Mouse (Mus musculus): ENCODE measurements at regions not wholly inside any gene's neighbourhood (a gene's known extent, or its start where the extent isn't known, plus 50 kb on each side); places are given as distances from the start of the nearest gene placed in this dataset.

DNA sequence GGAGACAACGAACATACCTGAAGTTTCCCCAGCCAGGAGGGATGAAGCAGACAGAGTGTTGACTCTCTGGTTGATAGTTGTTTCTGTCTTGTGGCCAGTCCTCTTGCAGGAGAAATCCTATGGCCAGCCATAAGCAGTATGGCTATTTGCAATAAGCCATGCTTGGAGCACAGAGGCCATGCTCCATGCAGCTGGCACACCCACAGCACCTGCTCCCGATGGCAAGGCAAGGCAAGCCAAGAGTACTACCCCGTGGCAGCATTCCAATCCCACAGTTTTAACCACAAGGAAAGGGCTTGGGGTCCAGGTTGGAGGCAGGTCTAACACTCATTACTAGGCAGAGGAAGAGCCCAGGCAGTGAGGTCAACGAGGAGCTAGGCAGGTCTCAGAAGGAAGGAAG is 181.5 kb downstream of the Bcor start:
- peaks cover 2% of the 10 kb centered on the region; the same call in 1 of the 2 replicates for H3K4me1 ChIP-seq (ENCODE audit: control insufficient read depth, insufficient read depth, insufficient read length, low read length)
- no peaks in the 10 kb centered on the region for H3K36me3 ChIP-seq (ENCODE audit: control insufficient read depth, insufficient read depth, low read length)
- H3K4me3 ChIP-seq (ENCODE audit: low read depth, low read length) = no peak overlapping the region
- H3K27ac ChIP-seq (ENCODE audit: insufficient read depth, low read depth, low read length) = no peak overlapping the region
- no peaks in the 10 kb centered on the region for H3K27me3 ChIP-seq (ENCODE audit: control insufficient read depth, insufficient read depth, low read length)
- TF ChIP-seq POLR2A (IDR thresholded peaks at IDR 0.05; ENCODE audit: low read depth, low read length) = no peak
- no peak for TF ChIP-seq CTCF (IDR thresholded peaks at IDR 0.05; ENCODE audit: extremely low read depth, insufficient read length, insufficient replicate concordance, low read depth, low read length)
- WGBS = 43% methylated on average over 4 of the region's 4 CpGs

DNA sequence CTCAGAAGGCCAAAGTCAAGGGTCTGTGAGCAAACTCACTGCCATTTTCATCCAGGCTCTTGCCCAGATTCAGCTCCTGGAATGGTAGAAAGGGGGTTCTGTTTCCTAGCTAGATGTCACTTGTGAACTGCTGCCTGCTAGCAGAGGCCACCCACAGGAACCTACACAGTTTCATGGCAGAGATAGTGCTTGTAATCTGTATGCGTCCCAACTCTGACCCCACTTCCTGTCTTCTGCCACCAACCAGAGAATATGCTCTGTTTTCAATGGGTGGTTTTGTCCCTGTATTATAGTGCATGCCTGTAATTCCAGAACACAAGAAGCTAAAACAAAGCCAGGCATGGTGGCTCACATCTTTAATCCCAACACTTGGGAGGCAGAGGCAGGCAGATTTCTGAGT is 176.9 kb downstream of the Bcor start:
- Histone ChIP-seq H3K27ac (ENCODE audit: insufficient read depth, low read depth, low read length) (no peak overlapping the region), H3K4me3 (ENCODE audit: low read depth, low read length) (no peak overlapping the region), H3K4me1 (ENCODE audit: control insufficient read depth, insufficient read depth, insufficient read length, low read length) (peaks cover 2% of the 10 kb centered on the region; the same call in 1 of the 2 replicates), H3K27me3 (ENCODE audit: control insufficient read depth, insufficient read depth, low read length) (no peaks in the 10 kb centered on the region), H3K36me3 (ENCODE audit: control insufficient read depth, insufficient read depth, low read length) (no peaks in the 10 kb centered on the region)
- no peak for TF ChIP-seq CTCF (IDR thresholded peaks at IDR 0.05; ENCODE audit: extremely low read depth, insufficient read length, insufficient replicate concordance, low read depth, low read length)
- no peak for TF ChIP-seq POLR2A (IDR thresholded peaks at IDR 0.05; ENCODE audit: low read depth, low read length)
- 76% methylated on average over 1 of the region's 1 CpGs for WGBS
